Mouse (Mus musculus) midbrain, embryonic 16.5 days (tissue): ENCODE measurements around the gene Aurkaip1. TPM values are rescaled to one million over a fixed set of nuclear protein-coding genes. Genes with fewer than 3 reads are reported as not detected.

ENCODE experiments used
- microRNA-seq: library from miRNA; unstranded; fragments of <30 nt; microRNA quantifications from one replicate; pipeline ENCODE4, GENCODE M21; 2017
- polyA plus RNA-seq: library from polyadenylated mRNA; unstranded; fragments of >200 nt; fragmentation: Nextera tagmentation; extraction: Ambion mirVana; gene quantifications from 2 replicates; pipeline ENCODE4 v1.2.1, GENCODE M21; 2015

The Aurkaip1 gene
- polyA plus RNA-seq, 1 experiment from 2014 or later, result 134 TPM

Small RNAs within 50 kb of the gene (microRNA-seq; reads per million reads assigned to microRNA genes)
- gene Gm27743, result not detected

Other genes with a start within 250 kb of the Aurkaip1 start
- gene Slc35e2, start 229.9 kb upstream of the Aurkaip1 start, polyA plus RNA-seq, result 14.7 and 15.5 TPM in 2 replicates
- gene Cdk11b, start 206.4 kb upstream of the Aurkaip1 start, polyA plus RNA-seq, result 57.2 and 58.9 TPM in 2 replicates
- gene Gm10563, start 185.9 kb upstream of the Aurkaip1 start, polyA plus RNA-seq, result not detected in 2 replicates
- 3.1 and 4.6 TPM in 2 replicates for gene Mmp23, start 177.9 kb upstream of the Aurkaip1 start, polyA plus RNA-seq
- 57.3 and 60.9 TPM in 2 replicates for gene Mib2, start 162.1 kb upstream of the Aurkaip1 start, polyA plus RNA-seq
- gene Fndc10, start 136.9 kb upstream of the Aurkaip1 start, polyA plus RNA-seq, result 11.4 and 12.2 TPM in 2 replicates
- gene Ssu72, start 126.5 kb upstream of the Aurkaip1 start, polyA plus RNA-seq, result 151 and 153 TPM in 2 replicates
- gene Tmem240, start 96.5 kb upstream of the Aurkaip1 start, polyA plus RNA-seq, result 22.0 and 25.3 TPM in 2 replicates
- gene Atad3a, start 70.2 kb upstream of the Aurkaip1 start, polyA plus RNA-seq, result 87.9 and 93.2 TPM in 2 replicates
- gene Vwa1, start 56.6 kb upstream of the Aurkaip1 start, polyA plus RNA-seq, result 31.0 and 31.5 TPM in 2 replicates
- 0.85 and 1.1 TPM in 2 replicates for gene Tmem88b, start 45.4 kb upstream of the Aurkaip1 start, polyA plus RNA-seq
- gene Ankrd65, start 40.8 kb upstream of the Aurkaip1 start, polyA plus RNA-seq, result not detected in 2 replicates
- 243 and 257 TPM in 2 replicates for gene Mrpl20, start 28.4 kb upstream of the Aurkaip1 start, polyA plus RNA-seq
- 148 and 154 TPM in 2 replicates for gene Ccnl2, start 18.8 kb upstream of the Aurkaip1 start, polyA plus RNA-seq
- 16.9 and 21.1 TPM in 2 replicates for gene Mxra8, start 8.4 kb downstream of the Aurkaip1 start, polyA plus RNA-seq
- 10.3 and 11.0 TPM in 2 replicates for gene Dvl1, start 16.1 kb downstream of the Aurkaip1 start, polyA plus RNA-seq
- 0.29 and 0.58 TPM in 2 replicates for gene Tas1r3, start 32.1 kb downstream of the Aurkaip1 start, polyA plus RNA-seq
- gene Cptp, start 38.2 kb downstream of the Aurkaip1 start, polyA plus RNA-seq, result 25.1 and 28.1 TPM in 2 replicates
- 75.7 and 78.7 TPM in 2 replicates for gene Ints11, start 38.3 kb downstream of the Aurkaip1 start, polyA plus RNA-seq
- 56.3 and 63.9 TPM in 2 replicates for gene Pusl1, start 60.5 kb downstream of the Aurkaip1 start, polyA plus RNA-seq
- 77.4 and 78.1 TPM in 2 replicates for gene Acap3, start 60.5 kb downstream of the Aurkaip1 start, polyA plus RNA-seq
- gene Ube2j2, start 112.6 kb downstream of the Aurkaip1 start, polyA plus RNA-seq, result 109 and 110 TPM in 2 replicates
- gene C1qtnf12, start 131.0 kb downstream of the Aurkaip1 start, polyA plus RNA-seq, result 6.6 and 7.8 TPM in 2 replicates
- 37.8 and 41.0 TPM in 2 replicates for gene B3galt6, start 161.4 kb downstream of the Aurkaip1 start, polyA plus RNA-seq
- 112 and 114 TPM in 2 replicates for gene Sdf4, start 161.6 kb downstream of the Aurkaip1 start, polyA plus RNA-seq
- 0.91 TPM in 1 of 2 replicates, not detected in the other for gene Tnfrsf4, start 182.6 kb downstream of the Aurkaip1 start, polyA plus RNA-seq
- 2.0 and 2.4 TPM in 2 replicates for gene Tnfrsf18, start 194.9 kb downstream of the Aurkaip1 start, polyA plus RNA-seq
- not detected in 2 replicates for gene Ttll10, start 228.1 kb downstream of the Aurkaip1 start, polyA plus RNA-seq